Mouse (Mus musculus): ENCODE measurements around the gene Mall.

DNA sequence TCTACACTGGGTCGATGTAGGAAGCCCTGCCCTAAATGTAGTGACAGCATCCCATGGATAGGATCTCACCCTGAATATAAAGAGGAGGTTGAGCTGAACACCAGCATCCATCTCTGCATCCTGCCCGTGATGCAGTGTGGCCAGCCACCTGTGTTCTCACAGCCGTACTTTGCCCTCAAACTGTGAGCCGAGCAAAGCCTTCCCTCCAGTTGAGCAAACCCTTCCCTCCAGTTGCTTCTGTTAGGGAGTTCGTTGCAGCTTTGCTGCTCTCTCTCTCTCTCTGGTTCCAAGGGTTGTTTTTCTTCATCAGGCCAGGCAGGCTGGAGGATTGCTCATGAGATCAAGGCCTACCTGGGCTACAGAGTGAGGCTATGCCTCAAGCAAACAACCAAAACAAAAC, 5.2 kb upstream of the Mall start:
- TF ChIP-seq POLR2A (IDR thresholded peaks at IDR 0.05; ENCODE audit: borderline replicate concordance, insufficient read depth, low read length) (no peak), CTCF (IDR thresholded peaks at IDR 0.05; ENCODE audit: borderline replicate concordance, insufficient read depth, low read depth, low read length) (no peak)

Measured in cerebellum, adult 2 months (tissue).